Mouse (Mus musculus): Measurements from ENCODE around the gene Tmem104. TPM values are rescaled to one million over a fixed set of nuclear protein-coding genes. Genes with fewer than 3 reads are reported as not detected.
A peak's percentile ranks its signal among the peaks of the same experiment; 100 is the strongest.

Tmem104 gene
- total RNA-seq, 2 experiments from 2014 or later: 4.5 to 4.9 TPM

- peak; percentile 47 for DNase-seq
- intact Hi-C loops (cut with DNase I; ENCODE audit: low total_unique reads): no loop called here
Measured at GRCm38 (mm10) chr11:115192180-115192579, 4.9 kb downstream of the Tmem104 start.

- intact Hi-C loops (cut with DNase I; ENCODE audit: low total_unique reads): no loop called here
- DNase-seq: no peak
Measured at GRCm38 (mm10) chr11:115194693-115195092, 7.4 kb downstream of the Tmem104 start.

DNA sequence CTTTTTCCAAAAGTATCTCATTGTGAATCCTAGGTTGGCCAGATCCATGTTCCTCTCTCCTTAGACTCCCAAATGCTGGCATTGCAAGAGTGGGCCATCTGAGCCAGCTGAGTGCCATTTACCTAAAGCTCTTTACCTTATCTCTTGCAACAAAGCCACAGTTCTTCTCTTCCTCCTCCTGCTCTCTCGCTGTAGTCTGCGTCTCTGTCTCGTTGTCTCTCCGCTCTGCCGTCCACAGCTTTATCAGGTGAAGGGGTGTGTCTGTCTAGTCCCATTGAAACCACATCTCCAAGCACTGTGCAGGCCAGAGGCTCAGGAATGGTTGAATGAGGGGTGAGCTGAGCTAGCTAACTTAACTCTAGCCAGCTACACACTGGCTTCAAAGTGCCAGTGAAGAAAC, 8.6 kb downstream of the Tmem104 start:
- DNase-seq: no peak
- intact Hi-C loops (cut with DNase I; ENCODE audit: low total_unique reads): no loop called here

DNA sequence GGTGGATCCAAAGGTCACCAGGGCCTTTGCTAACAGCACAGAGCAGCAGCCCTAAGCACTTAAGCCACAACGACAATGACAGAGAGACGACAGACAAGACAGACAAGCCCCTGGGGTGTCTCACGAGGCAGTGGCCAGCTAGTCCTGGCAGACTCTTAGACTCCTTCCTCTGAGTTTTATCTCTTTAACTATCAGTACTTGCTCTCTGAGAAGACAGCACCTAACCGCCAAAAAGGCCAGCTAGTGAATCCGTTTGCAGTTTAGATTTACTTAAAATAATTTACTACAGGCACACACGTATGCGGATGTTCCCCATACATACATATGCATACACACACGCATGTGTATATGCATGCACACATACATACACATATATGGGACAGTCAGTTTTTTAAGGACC, 10.3 kb downstream of the Tmem104 start:
- no peak for DNase-seq
- intact Hi-C loops (cut with DNase I; ENCODE audit: low total_unique reads): no loop called here

- DNase-seq: no peak
- intact Hi-C loops (cut with DNase I; ENCODE audit: low total_unique reads): no loop called here
Measured at GRCm38 (mm10) chr11:115198932-115199384, 11.7 kb downstream of the Tmem104 start.

DNA sequence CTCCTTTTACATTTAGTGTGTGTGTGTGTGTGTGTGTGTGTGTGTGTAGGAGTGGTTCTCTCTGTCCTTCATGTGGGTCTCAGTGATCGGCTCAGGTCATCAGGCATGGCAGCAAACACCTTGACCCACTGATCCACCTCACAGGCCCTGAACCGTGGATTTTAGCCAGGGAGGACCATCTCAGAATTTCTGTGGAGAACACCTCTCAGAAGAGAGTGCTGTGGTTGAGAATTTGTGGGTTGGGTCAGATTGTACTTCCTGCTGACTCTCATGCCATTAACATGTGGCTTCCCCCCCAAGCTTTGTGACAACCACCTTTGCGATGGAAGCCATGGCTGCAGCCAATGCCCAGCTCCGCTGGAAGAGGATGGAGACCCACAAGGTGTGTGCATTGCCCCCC, 13.2 kb downstream of the Tmem104 start:
- no peak for DNase-seq
- intact Hi-C loops (cut with DNase I; ENCODE audit: low total_unique reads): no loop called here

- intact Hi-C loops (cut with DNase I; ENCODE audit: low total_unique reads): loop anchor here (2.0 kb wide), 1 partner anchor 68 kb away; no protein-coding TSS in a partner anchor
- DNase-seq: peak; percentile 80
Measured at GRCm38 (mm10) chr11:115202316-115202715, 15.0 kb downstream of the Tmem104 start.

GRCm38 (mm10) chr11:115202756-115203155, 15.5 kb downstream of the Tmem104 start:
- intact Hi-C loops (cut with DNase I; ENCODE audit: low total_unique reads): loop anchor here (2.0 kb wide), 1 partner anchor 68 kb away; no protein-coding TSS in a partner anchor
- no peak for DNase-seq

GRCm38 (mm10) chr11:115208126-115208525, 20.8 kb downstream of the Tmem104 start:
- no peak for DNase-seq
- intact Hi-C loops (cut with DNase I; ENCODE audit: low total_unique reads): no loop called here

DNA sequence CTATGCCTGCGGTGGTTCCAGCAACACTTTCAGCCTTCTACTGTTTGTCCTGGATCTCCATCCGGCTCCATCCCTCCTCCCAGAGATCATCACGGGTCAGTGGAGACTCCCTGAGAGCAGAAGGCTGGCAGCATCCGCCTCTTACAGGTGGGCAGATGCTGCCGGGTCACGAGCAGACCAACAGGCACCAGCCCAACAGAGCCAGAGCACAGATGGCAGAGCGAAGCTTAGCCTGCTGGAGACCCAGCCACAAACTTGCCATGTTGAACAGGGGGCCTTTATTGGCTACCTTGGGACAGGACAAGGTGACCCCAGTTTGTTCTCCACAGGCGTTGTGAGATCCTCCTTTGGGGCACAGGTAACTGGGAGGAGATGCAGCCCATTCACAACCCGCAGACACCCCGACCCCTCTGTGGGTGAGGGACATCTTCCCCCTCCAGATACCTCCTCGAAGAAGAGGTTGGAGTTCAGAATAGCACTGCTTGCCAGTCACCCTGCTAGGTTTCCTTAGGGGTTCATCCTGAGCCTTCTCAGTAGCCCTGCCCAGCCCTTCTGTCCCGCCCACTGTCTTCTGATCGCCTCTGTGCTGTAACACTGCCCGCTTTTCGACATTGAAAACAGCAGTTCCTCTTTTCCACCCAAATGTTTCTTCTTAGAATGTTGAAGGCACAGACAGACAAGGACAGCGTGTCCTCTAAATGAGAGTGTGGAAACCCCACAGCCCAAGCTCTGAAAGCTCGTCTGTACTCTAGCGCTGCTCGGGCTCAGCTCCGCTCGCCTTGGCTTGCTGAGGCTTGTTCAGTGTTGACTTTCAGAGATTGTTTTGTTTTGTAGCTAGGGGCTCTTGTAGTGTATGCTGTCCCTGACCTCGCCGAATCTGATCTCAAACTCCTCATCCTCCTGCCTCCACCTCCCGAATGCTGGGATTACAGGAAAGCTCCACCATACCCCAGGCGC, 21.8 kb downstream of the Tmem104 start:
- no peak for DNase-seq
- intact Hi-C loops (cut with DNase I; ENCODE audit: low total_unique reads): no loop called here

DNA sequence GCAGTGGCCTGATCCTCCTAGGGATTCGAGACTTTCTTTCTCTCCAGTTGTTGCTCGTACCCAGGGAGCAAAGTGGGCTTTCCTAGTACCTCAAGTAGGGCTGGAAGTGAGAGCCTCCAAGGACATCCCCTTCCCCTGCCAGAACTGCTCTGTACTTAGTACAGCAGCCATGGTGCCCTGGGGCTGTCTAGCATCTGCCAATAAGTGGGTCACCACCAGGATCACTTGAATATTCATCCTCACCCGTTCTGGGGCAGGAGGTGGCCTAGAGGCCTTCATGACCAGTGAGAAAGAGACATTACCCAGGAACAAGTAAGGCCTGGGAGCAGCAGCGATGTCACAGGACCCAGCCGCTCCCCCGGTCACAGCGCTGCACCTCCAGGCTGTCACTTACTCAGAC, 22.7 kb downstream of the Tmem104 start:
- intact Hi-C loops (cut with DNase I; ENCODE audit: low total_unique reads): no loop called here
- DNase-seq: no peak

DNA sequence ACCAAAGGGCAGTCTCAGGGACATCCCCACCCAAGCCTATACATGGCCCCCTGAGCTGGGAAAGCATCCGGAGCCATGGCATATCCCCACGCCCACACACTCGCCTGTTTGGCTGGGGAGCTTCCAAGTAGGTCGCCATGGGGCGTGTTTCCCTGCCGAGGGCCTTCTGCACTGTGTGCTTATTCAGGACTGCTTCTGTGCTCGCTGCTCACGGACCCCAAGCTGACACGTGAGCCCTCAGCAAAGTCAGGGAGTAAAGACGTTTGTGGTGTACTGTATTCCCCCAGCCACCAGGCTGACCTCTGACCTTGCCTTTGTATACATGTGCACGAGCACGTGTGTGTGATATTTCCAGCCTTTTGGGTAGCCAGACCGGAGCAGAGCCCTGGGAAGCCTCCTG, 24.8 kb downstream of the Tmem104 start:
- intact Hi-C loops (cut with DNase I; ENCODE audit: low total_unique reads): no loop called here

GRCm38 (mm10) chr11:115215123-115215522, 27.8 kb downstream of the Tmem104 start:
- intact Hi-C loops (cut with DNase I; ENCODE audit: low total_unique reads): no loop called here
- DNase-seq: no peak

More for the DNA sequence above, 24.8 kb downstream of the Tmem104 start:
- DNase-seq: no peak

DNA sequence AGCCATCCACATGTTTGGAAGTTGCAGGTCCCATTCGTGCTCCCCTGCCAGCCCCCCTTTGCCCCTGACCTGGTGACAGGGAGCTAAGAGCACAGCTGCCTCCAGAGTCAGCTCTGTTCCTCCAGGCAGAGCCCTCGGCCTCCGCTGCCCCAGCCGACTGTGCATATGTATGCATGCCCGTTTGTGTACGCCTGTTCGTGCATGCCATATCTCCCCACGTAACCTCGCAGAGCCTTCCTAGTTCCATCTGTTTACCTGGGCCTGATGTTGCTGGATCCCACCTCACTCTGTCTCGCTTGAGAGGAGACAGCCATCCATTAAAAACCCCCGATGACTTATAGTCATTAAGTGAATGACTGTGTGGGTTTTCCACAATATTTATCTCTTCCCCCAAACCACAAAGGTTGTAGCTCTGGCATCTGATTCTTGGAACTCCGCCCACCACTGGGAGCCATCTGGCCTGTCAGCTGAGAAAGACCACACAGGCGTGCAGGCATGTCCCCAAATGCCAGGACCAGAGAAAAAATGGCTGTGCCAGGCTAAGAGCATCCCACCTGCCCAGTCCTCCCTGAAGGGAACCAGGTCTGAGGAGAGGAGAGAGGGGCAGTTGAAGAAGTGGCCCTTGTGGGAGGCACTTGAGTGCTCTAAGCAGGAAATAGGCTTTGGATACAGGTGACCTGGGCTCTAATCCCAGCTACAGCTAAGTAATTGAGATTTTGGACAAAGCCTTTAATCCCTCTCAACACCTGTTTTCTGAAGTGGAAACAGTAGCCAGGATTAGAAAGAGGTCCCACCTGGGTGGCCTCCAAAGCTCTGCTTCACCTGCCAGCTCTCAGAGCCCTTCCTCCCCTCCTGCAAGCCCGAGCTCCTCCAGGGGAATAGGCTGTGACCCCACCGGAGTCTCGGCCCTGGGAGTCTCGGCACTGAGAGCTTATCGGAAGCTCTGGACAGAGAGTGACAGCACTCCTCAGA, 30.4 kb downstream of the Tmem104 start:
- intact Hi-C loops (cut with DNase I; ENCODE audit: low total_unique reads): no loop called here
- DNase-seq: no peak

- no peak for DNase-seq
Measured at GRCm38 (mm10) chr11:115219263-115219662, 32.0 kb downstream of the Tmem104 start.

DNA sequence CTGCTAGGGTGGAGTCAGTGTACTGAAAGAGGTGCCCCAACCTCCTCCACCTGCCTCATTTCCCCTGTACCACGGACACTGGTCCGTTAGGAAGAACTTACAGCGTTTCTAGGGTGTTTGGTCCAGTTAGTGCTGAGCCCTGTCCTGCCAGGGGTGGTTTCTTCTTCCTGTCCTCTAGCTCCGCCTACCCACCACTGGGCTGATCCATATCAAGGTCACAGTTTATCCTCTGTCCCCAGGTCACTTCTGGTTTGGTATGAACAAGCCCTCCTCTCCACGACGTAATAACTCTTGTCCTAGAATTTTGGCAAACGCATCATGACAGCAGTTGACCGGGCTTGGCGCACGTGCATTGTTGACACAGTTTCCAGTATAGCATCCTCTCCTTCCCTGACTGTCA, 32.4 kb downstream of the Tmem104 start:
- intact Hi-C loops (cut with DNase I; ENCODE audit: low total_unique reads): loop anchor here (5.0 kb wide), 1 partner anchor 53 kb away; no protein-coding TSS in a partner anchor
- DNase-seq: no peak

More at GRCm38 (mm10) chr11:115219263-115219662, 32.0 kb downstream of the Tmem104 start:
- intact Hi-C loops (cut with DNase I; ENCODE audit: low total_unique reads): no loop called here

DNA sequence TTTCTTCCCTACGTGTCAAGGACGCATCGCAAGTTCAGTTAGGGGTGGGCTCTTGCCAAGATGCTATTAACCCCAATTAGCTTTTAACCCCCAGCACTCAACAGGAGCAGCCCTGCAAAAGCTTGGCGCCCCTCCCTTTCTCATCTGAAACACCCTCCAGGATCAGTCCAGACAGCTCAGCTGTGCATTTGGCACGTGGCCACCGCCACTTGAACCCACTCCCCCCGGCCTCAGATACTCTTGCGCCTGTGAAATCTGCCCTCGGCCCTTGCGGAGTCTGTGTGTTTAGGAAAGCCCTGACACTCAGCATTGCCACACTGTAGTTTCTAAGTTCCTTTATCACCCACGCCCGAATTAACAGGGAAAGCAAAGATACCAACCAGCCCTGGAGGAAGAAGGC, 34.8 kb downstream of the Tmem104 start:
- intact Hi-C loops (cut with DNase I; ENCODE audit: low total_unique reads): loop anchor here (5.0 kb wide), 1 partner anchor 50 kb away; no protein-coding TSS in a partner anchor
- DNase-seq: no peak

- intact Hi-C loops (cut with DNase I; ENCODE audit: low total_unique reads): loop anchor here (5.0 kb wide), 1 partner anchor 50 kb away; no protein-coding TSS in a partner anchor
- no peak for DNase-seq
Measured at GRCm38 (mm10) chr11:115222570-115222969, 35.3 kb downstream of the Tmem104 start.

DNA sequence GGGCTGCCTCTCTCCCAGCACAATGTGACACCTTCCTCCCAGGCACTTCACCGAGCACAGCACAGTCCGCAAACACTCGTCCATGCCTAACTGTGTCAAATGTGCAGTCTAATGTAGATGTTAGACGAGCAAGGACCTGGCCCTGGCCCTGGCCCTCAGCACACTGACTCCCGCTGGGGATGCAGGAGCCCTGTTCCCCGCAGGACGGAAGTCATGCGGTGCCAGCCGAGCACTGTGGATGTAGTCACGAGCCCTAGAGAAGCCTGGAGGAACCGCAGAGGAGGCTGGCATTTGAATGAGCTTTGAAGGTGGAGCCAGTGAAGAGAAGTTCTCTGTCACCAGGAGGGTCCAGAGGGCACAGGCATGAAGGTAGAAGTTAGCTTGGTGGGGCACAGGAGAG, 36.2 kb downstream of the Tmem104 start:
- no peak for DNase-seq
- intact Hi-C loops (cut with DNase I; ENCODE audit: low total_unique reads): loop anchor here (5.0 kb wide), 1 partner anchor 49 kb away; no protein-coding TSS in a partner anchor

All from gastrocnemius, postnatal 14 days (tissue).